Mouse (Mus musculus) adrenal gland, postnatal 25 days (tissue): Measurements from ENCODE around the gene Bcar1. TPM values are rescaled to one million over a fixed set of nuclear protein-coding genes. Genes with fewer than 3 reads are reported as not detected.

Experiments used
- DNase-seq: peaks from one replicate; pipeline ENCODE4 v3.0.0; 2021; ENCODE audit warnings: mixed read lengths
- long read RNA-seq: library from polyadenylated mRNA; stranded (forward); transcript quantifications from one replicate; pipeline ENCODE4 v2.0.0, GENCODE M21; 2021
- total RNA-seq: library from RNA; stranded (reverse); gene quantifications from 2 replicates; pipeline ENCODE4 v1.2.3, GENCODE M21; 2021

Gene Bcar1
- 64.5 and 70.0 TPM in 2 replicates for total RNA-seq
- long read RNA-seq, transcript Bcar1-201 (7 exons, 3,142 nt) = major isoform, 22 of 95 reads
- long read RNA-seq, transcript Bcar1-203 (7 exons, 3,116 nt) = minor isoform, 12 of 95 reads
- long read RNA-seq, partial matches to known transcripts = 49 of 95 reads
- long read RNA-seq, other reads (novel, unspliced or antisense) = 9 of 95 reads

DNA sequence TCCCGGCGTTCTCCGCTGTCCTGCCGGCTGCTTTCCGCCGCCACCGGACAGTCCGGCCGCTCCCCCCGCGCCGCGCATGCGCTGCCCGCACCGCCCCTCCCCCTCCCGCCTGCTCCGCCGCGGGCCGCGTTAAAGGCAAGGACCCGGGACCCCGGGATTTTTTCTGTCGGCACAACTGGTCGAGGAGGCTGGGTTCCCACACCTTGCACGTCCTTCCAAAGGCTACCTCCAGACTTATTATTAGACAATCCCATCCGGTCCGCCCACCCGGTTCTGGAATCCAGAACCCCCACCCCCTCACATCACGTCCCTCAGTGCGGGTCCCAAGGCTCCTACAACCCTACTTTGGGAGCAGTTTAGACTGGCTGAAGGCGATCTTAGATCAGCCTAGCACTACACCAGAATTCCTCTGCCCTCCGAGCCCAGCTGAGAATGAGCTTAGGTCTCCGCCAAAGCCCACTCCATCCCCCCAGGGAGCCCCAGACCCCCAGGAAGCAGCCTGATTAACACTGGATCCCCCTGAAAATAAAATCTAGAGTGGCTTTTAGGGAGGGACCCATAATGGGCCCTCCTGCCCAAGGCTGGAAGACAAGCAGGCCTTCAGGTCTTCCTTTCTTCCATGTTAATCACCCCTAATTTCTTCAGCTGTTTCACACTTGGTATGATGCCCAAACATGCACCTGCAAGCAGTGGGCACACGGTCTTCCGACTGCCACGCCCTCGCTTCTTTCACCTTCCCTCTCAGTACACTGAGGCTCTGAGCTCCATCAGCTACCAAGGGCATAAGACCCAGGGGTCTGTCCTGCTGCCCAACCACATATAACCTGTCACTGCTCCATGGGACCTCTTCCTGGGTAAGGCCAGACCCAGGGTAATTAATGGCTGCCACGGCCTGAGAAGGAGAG lies at the start of gene Bcar1:
Bcar1 (minus strand) TSS at position 18 of the 905 bp plus-strand sequence.
- DNase-seq = peak; percentile 90

- no peak for DNase-seq
These were observed 46.0 kb upstream of the Bcar1 start for GRCm38 (mm10) chr8:111789639-111790038.

DNA sequence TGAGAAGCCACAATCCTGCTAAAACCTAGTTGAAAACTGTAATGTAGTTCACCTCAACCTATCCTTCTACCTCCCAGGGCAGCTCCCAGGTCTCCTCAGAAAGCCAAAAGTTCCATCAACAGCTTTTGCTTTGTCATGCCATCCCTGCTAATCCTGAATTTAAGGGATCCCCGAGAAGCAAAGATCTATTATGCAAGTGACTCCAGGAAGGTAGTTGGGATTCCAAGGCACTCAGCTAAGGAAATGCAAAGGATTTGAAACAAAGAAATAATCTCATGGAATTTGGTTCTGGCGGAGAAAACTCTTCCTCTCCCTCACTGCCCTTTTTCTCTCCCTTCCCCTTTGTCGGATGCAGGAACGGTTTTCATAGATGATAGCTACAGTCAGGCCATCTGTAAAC lies 45.6 kb upstream of the Bcar1 start:
- DNase-seq = no peak

GRCm38 (mm10) chr8:111788497-111788896 lies 44.9 kb upstream of the Bcar1 start:
- no peak for DNase-seq

DNA sequence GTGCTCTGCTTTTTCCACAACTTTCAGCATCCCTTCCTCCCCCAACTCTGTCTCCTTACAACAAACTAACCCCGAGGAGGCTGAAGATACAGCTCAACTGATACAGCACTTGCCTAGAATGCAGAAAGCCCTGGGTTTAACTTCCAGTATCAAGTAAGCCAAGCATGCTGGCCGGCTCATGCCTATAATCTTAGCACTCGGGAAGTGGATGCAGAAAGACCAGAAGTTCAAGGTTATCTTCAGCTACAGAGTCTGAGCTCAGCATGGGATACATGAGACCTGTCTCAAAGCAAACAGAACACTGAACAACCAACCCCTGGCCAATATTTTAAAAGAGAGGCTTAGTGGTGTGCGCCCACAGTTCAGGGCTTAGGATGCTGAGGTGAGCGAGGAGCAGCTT lies 44.5 kb upstream of the Bcar1 start:
- DNase-seq = no peak

DNA sequence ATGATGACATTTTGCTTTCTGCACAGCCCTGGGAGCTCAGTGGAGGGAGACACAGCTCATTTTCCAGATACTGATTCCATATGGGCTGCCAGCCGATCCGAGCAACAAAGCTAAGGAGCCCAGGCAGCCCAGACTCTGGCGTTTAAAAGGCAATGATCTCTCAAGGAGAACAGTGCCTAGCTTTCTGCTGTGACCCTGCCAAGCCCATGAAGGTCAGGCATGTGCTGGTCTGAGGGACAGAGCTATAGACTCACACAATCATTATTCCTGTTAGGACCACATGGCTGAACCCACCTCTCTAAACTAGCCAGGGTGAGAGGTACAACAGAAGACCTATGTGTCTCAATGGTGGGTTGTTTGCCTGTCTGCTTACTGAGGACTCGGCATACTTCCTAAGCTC lies 44.1 kb upstream of the Bcar1 start:
- DNase-seq = peak; percentile 44

DNA sequence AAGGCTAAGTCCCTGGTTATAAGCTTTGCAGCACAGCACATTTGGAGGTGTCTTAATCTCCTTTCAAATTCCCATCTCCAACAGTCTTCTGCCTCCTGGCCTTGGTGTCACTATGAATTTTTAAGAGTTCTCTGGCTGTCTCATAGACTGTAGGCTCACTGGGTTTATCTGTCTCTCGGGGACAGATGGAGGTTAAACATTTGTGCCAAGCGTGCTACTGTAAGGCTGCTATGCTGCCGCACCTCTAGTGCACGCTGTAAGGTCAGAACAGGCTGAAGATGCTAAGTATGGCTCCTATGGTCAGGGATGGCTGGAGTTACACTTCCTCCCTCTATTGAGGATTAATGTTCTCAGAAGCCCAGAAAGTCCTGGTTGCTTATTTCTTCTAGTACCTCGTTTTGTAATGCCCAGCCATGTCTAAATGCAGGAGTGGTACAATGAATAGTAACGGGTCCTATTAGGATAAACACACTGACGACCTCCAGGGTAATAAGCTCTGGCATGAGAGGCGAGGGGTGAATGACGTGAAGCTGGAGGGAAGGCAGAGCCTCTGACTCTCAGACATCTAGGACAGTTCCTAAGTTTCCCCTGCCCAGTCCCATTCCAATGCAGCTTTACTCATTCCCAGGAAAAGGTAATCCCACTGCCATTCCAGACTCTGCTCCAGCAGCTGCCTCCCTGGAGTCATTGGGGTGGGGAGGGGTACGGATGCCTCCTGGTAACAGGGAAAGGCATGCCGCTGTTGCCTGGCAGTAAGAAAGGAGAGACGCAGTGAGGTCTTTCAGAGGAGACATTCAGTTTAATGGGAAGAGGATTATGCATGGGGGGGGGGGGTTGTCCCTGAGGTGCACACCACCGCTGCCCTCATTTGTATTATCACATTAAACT lies 43.3 kb upstream of the Bcar1 start:
- no peak for DNase-seq

DNA sequence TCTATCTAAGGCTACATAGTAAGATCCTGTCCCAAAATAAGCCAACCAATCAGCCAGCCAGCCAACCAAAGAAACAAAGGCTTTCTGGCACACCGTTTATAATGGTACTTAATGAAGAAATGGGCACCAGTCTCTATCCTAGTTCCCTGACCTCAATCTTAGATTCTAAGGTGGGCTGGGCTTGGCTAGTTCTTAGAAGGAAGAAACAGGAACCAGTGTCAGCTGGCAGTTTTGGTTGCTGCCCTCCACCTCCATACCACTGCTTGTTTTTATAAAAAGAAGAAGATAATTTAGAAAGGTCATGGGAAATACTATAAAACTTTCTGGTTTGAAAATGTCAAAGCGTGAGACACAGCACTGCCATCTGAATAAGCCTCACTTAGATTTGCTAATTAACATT lies 42.5 kb upstream of the Bcar1 start:
- DNase-seq = no peak

DNA sequence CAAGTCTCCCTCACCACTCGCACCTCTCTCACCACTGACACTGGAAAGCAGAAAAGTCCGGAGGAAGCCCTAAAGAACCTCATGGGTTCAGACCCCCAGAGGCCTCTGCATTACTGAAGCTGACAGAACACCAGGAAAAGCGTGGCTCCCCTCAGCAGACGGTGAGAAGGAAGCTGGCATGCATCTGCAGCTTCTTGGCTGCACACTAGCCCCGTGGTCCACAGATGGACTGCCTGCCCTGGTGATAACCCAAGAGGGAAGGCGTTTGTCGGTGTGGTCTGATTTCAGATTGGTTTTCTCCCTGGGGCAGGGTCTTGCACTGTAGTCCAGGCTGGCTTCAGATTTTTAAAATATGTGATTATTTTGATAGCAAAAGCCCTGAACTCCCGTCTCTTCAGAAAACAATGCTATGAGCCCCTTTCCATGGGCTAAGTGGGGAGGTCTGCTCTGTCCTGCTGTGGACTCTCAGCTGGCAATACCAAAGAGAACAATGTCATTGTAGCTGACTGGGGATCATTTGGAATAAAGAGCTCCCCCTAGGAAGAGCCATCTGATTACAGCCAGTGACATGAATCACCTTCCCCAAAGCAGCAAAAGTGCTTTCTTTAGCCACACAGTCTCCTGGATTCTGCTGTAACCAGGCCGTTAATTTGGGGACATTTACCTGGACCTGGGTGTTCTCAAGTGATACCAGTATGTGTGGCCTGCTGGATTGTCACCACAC lies 39.2 kb upstream of the Bcar1 start:
- no peak for DNase-seq

GRCm38 (mm10) chr8:111782161-111782560 lies 38.6 kb upstream of the Bcar1 start:
- DNase-seq = no peak

DNA sequence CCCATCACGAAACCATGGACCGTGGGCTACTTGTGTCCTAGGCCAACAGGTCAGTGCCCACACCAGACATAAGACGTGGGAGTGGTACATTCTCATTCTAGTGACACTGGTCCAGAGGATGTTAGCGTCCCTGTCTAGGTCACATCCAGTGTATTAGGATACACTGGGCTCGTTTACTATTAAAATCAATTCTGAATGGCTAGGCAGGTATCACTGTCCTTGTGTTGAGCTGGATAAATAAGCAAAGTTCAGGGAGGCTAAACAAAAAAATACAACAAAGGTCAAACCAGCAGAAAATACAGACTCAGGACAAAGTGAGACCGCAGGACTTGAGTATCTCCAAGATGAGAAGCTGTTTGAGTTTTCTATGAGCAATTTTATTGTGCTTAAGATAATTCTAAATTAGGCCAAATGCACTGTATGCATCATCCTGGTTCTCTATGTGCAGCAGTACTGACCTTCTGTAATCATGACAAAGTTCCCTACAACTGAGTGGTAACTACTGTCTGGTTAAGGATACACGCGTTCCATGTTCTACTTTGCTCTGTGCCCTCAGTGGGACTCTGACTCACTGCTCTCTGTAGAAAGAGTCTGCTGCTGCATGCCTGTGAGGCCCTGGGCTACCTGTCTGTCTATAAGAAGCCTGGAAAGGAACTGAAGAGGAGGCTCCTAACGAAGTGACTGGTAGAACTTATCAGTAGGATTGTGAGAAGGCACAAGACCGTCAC lies 37.3 kb upstream of the Bcar1 start:
- no peak for DNase-seq

DNA sequence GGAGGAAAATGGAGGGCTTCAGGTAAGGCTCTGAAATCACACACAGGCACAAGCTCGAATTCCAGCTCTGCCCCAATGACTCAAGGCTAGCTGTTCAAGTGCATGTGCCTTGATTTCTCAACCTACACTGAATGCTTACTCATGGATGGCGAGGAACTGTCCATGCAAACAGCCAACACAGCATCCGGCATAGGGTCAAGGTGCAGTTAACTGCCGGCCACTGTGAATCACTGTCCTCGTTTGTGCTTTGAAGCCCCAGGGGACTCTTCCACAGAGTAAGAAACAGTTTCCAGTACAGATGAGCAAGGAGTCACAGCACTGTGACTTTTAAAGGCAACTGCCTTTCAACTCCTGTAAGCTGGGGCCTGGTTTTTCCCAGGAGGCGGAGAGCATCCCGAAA lies 36.1 kb upstream of the Bcar1 start:
- peak; percentile 63 for DNase-seq

DNA sequence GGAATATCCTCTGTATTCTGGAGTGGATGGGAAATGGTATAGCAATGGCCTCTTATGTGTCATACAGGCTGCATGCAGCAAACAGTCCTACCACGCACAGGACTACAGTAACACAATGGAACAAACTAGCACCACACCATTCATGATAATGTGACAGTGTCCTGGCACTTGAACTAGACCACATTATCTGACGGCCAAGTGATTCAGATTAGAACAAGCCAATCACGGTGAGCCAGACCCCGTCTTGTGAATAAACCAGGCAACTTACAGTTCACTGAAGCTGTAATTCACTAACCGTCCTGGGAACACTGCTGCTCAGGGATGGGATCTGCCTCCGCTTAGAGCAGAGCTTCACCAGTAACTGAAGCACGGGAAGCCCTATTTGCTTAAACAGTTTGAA lies 35.2 kb upstream of the Bcar1 start:
- no peak for DNase-seq

DNA sequence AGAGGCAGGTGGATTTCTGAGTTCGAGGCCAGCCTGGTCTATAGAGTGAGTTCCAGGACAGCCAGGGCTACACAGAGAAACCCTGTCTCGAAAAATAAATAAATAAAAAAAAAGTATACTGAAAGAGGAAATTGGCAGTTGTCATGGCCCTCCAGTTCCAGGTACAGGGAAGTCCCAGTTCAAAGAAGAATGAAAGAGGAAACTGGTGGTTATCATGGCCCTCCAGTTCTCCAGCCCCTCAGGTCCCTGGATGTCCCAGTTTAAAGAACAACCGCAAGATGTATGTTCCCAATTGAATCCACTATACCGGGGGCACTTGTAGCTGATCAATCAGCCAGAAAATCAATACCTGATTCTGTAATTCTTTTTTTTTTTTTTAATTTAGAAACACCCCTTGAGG lies 32.9 kb upstream of the Bcar1 start:
- DNase-seq = no peak

GRCm38 (mm10) chr8:111775766-111776165 lies 32.2 kb upstream of the Bcar1 start:
- no peak for DNase-seq

DNA sequence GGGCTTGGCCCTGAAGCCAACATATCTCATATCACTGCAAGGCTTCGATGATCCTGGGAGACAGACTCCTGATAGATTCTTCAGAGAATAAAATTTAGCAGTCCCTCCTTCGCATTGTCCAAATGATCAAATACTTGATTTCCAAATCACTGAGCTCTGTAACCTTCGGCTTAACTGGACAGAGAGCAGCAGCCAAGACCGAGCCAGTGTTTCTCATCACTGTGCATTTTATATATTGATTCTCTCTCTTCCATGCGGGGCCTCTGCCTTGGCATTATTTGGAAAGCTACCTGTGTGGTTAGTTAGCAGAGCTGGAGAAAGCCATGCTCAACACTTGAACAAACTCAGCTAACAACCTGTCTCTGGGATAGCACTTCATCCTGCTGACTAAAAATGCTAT lies 29.9 kb upstream of the Bcar1 start:
- DNase-seq = no peak

DNA sequence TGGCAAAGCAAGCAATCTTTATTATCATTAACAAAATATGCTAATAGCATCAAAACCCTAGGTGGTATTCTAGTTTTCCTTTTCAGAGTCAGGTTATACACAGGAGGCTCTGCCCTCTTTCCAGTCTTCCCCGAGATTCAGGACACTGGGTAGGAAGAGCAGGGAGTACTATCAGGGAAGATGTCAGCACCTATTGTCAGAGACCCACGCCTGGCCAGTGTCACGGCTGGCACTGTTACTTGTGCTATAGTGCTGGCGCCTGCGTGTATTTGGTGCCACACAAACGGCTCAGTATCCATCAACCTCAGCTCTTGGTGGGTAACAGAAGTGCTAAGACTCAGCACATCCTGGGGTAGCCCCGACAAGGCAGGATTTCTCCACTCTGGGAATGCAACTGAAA lies 29.4 kb upstream of the Bcar1 start:
- DNase-seq = no peak

GRCm38 (mm10) chr8:111772083-111772482 lies 28.5 kb upstream of the Bcar1 start:
- peak; percentile 35 for DNase-seq

DNA sequence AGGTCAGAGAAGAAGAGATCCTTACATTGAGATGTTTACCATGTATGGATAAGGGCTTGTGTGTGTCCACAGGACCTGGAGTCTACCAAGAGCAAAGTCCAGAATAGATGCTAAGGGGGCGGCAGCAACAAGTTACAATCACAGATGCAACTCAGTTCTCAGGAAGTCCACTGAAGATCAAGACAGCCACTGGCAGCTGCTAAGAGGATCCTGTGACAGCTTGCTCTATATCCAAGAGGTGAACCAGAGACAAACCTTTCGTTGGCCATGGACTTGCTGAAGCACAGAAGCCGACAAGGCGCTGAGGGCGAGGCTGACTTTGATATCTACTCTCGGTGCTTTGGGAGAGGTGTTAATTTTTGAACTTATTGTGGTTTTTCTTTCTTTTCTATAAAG lies 28.0 kb upstream of the Bcar1 start:
- no peak for DNase-seq

DNA sequence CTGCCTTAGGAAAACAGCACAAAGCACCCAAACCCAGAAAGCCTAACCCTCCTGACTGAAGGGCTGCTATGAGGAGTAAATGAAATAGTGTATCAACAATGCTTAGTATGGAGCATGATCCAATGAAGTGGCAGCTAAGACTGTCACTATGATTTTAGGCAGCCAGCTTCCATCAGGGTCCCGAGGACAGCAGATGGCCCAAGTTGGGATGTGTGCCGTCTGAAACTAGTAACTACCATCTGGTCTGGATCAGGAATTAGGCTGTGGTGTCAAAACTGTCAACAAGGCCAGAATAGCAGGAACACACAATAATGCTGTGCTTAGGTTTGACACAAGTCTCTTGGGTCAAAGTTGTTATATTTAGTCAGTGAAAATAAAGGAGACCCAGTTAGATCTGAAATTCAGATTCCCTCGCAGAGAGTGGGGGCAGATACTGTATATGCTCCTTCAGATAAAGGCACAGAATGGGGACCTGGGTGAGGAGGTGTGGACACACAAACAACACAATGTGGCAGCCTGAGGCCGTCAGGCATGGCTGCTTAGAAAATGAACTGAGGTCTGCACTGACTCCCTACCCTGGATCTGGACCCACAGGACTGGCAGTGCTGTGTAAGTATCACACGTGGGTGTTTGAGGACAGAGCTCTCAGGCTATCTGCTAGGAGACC lies 27.5 kb upstream of the Bcar1 start:
- no peak for DNase-seq
